In the genomic region with DNA sequence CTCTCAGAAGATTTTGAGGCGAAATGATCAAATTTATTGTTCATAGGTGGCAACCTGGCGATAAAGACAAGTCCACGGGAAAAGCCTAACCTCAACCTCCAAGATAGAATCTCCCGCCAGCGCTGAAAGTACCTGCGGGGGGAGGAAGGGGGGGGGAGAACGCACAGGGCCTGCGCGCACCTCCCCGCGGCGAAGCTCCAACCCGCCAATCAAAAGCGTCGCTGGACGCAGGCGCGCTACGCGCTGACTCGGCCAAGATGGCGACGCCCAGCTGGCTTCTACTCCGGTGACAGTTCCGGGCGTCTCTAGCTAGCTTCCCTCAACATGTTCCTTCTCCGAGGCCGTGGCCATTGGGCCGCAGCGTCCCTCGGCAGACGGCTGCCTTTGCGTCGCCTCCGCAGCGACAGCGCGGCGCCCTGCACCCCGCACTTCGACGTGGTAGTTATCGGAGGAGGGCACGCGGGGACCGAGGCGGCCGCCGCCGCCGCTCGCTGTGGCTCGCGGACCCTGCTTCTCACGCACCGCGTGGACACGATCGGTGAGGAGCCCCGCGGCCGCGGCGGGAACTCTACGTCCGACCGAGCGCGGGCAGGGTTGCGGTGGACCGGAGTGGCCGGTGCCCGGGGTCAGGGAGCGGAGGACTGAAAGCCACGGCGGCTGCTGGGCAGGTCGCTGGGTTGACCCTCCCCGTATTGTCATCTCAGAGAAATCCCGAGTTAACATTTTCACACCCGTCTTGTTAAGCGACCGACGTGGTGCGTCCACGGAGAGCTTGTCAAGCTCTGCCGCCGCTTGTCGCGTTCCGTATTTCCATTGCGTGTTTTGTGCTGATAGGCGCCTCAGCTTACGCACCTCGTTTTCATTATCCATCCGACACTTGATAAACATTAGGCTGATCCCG, we compare ENCODE assay signal across 8 mouse cellular contexts. TPM values are rescaled to one million over a fixed set of nuclear protein-coding genes. Genes with fewer than 3 reads are reported as not detected.
DNase-seq lines count a peak whose midpoint lies in the region; ATAC-seq lines count a peak whose summit lies in the region.

A gene (plus strand): TSS at position 236 of the 901 bp plus-strand sequence.
A gene (minus strand): TSS at position 814 of the 901 bp plus-strand sequence.

- WGBS in forebrain, embryonic 10.5 days = under 1% methylated on average over 96 of the region's 96 CpGs
- under 1% methylated on average over 95 of the region's 96 CpGs for WGBS in heart, embryonic 16.5 days
- under 1% methylated on average over 96 of the region's 96 CpGs for WGBS in liver, embryonic 15.5 days (ENCODE audit: insufficient replicate concordance)
- WGBS in neural tube, embryonic 12.5 days = under 1% methylated on average over 96 of the region's 96 CpGs

- H3K9me3 ChIP-seq in forebrain, embryonic 10.5 days = 0 out of 2 replicates have a peak, but pooled peaks cover 3% of the 10 kb centered on the region
- no peaks in the 10 kb centered on the region for H3K9me3 ChIP-seq in heart, embryonic 16.5 days (replicated peaks; ENCODE audit: control insufficient read depth, low read length)
- no peaks in the 10 kb centered on the region for H3K9me3 ChIP-seq in liver, embryonic 15.5 days (replicated peaks)
- no peaks in the 10 kb centered on the region for H3K9me3 ChIP-seq in neural tube, embryonic 12.5 days

- H3K36me3 ChIP-seq in forebrain, embryonic 10.5 days (replicated peaks) = peaks cover 31% of the 10 kb centered on the region
- H3K36me3 ChIP-seq in heart, embryonic 16.5 days (ENCODE audit: control insufficient read depth, insufficient read depth) = peaks cover 13% of the 10 kb centered on the region
- H3K36me3 ChIP-seq in liver, embryonic 15.5 days (replicated peaks) = peaks cover 34% of the 10 kb centered on the region
- H3K36me3 ChIP-seq in neural tube, embryonic 12.5 days = peaks cover 16% of the 10 kb centered on the region

- peak within 1 kb of the TSS; percentile 100 for H3K4me3 ChIP-seq in forebrain, embryonic 10.5 days
- H3K4me3 ChIP-seq in heart, embryonic 16.5 days (ENCODE audit: low read length) = peak within 1 kb of the TSS; percentile 99
- peak within 1 kb of the TSS; percentile 99 for H3K4me3 ChIP-seq in liver, embryonic 15.5 days (replicated peaks)
- peak within 1 kb of the TSS; percentile 95 for H3K4me3 ChIP-seq in neural tube, embryonic 12.5 days

- DNase-seq in c-Kit-negative CD71-positive TER-119-positive erythroid progenitor cells, embryonic 14.5 days (ENCODE audit: low read depth, low spot score) = peak; percentile 91
- peak; percentile 90 for DNase-seq in forebrain, embryonic 10.5 days (ENCODE audit: extremely low spot score, low spot score)
- DNase-seq in kidney, postnatal 36 days = peak; percentile 88 to 93
- DNase-seq in telencephalon, adult 2 months (ENCODE audit: low read depth, low spot score) = peak; percentile 78

- ATAC-seq in CD4-positive, CD25-positive, alpha-beta regulatory T cell, adult 4 months = peak; percentile 89
- peak; percentile 91 for ATAC-seq in heart, embryonic 16.5 days (replicated peaks; ENCODE audit: extremely low read depth, insufficient read depth, low FRiP score)
- ATAC-seq in liver, embryonic 15.5 days (ENCODE audit: insufficient read depth) = peak; percentile 89
- ATAC-seq in neural tube, embryonic 12.5 days (ENCODE audit: low FRiP score, low read depth) = peak; percentile 96

- peak within 1 kb of the TSS; percentile 93 for H3K27ac ChIP-seq in forebrain, embryonic 10.5 days
- H3K27ac ChIP-seq in heart, embryonic 16.5 days (ENCODE audit: low read length) = peak within 1 kb of the TSS; percentile 96
- H3K27ac ChIP-seq in liver, embryonic 15.5 days (replicated peaks) = peak within 1 kb of the TSS; percentile 89
- H3K27ac ChIP-seq in neural tube, embryonic 12.5 days = peak within 1 kb of the TSS; percentile 70

- H3K4me2 ChIP-seq in heart, embryonic 16.5 days (ENCODE audit: low read depth, low read length) = peak within 1 kb of the TSS; percentile 87
- H3K4me2 ChIP-seq in liver, embryonic 15.5 days = peak within 1 kb of the TSS; percentile 75
- H3K4me2 ChIP-seq in neural tube, embryonic 12.5 days (replicated peaks) = peak within 1 kb of the TSS; percentile 71

- H3K9ac ChIP-seq in heart, embryonic 16.5 days (ENCODE audit: low read length) = peak within 1 kb of the TSS; percentile 95
- peak within 1 kb of the TSS; percentile 92 for H3K9ac ChIP-seq in liver, embryonic 15.5 days
- peak within 1 kb of the TSS; percentile 90 for H3K9ac ChIP-seq in neural tube, embryonic 12.5 days

- H3K27me3 ChIP-seq in forebrain, embryonic 10.5 days (ENCODE audit: poor library complexity, severe bottlenecking) = peaks cover 43% of the 10 kb centered on the region
- peaks cover 18% of the 10 kb centered on the region for H3K27me3 ChIP-seq in heart, embryonic 16.5 days (ENCODE audit: control insufficient read depth, insufficient read depth, low read length)
- peaks cover 40% of the 10 kb centered on the region for H3K27me3 ChIP-seq in liver, embryonic 15.5 days
- H3K27me3 ChIP-seq in neural tube, embryonic 12.5 days (replicated peaks) = peaks cover 27% of the 10 kb centered on the region

- peaks cover 14% of the 10 kb centered on the region for H3K4me1 ChIP-seq in forebrain, embryonic 10.5 days
- peaks cover 7% of the 10 kb centered on the region for H3K4me1 ChIP-seq in heart, embryonic 16.5 days (ENCODE audit: control insufficient read depth, insufficient read depth, low read length)
- H3K4me1 ChIP-seq in liver, embryonic 15.5 days (replicated peaks) = peaks cover 28% of the 10 kb centered on the region
- peaks cover 9% of the 10 kb centered on the region for H3K4me1 ChIP-seq in neural tube, embryonic 12.5 days

RNA-seq across cellular contexts. Expression of the first gene that starts in this region (rescaled TPM):
- polyA plus RNA-seq in CD4-positive, CD25-positive, alpha-beta regulatory T cell, adult 4 months (2017; shearing (Covaris generic)) = 10 to 100 TPM; 15.6 to 19.1 TPM
- polyA plus RNA-seq in forebrain, embryonic 10.5 days (2016; fragmentation: Nextera tagmentation; extraction: Ambion mirVana) = 23.5 and 26.1 TPM in 2 replicates
- polyA plus RNA-seq in heart, embryonic 16.5 days (2015; fragmentation: Nextera tagmentation; extraction: Ambion mirVana) = 30.1 and 32.8 TPM in 2 replicates
- 19.6 and 19.8 TPM in 2 replicates for polyA plus RNA-seq in liver, embryonic 15.5 days (2015; fragmentation: Nextera tagmentation; extraction: Ambion mirVana)
- polyA plus RNA-seq in neural tube, embryonic 12.5 days (2016; fragmentation: Nextera tagmentation; extraction: Ambion mirVana) = 25.6 and 26.5 TPM in 2 replicates

RNA-seq across cellular contexts. Expression of the second gene that starts in this region (rescaled TPM):
- polyA plus RNA-seq in CD4-positive, CD25-positive, alpha-beta regulatory T cell, adult 4 months (2017; shearing (Covaris generic)) = under 1 TPM in 1 of 2 experiments, not detected in 1; 0.51 TPM
- polyA plus RNA-seq in forebrain, embryonic 10.5 days (2016; fragmentation: Nextera tagmentation; extraction: Ambion mirVana) = 0.58 and 0.88 TPM in 2 replicates
- polyA plus RNA-seq in heart, embryonic 16.5 days (2015; fragmentation: Nextera tagmentation; extraction: Ambion mirVana) = 0.49 and 0.50 TPM in 2 replicates
- polyA plus RNA-seq in liver, embryonic 15.5 days (2015; fragmentation: Nextera tagmentation; extraction: Ambion mirVana) = 0.45 and 0.68 TPM in 2 replicates
- polyA plus RNA-seq in neural tube, embryonic 12.5 days (2016; fragmentation: Nextera tagmentation; extraction: Ambion mirVana) = 0.78 and 1.2 TPM in 2 replicates

Comparison
In these comparisons a context has a peak if more than half of its experiments do, and no peak if none do; other contexts are left out.
1. Peak in every context shown above with its lines: DNase-seq, ATAC-seq, H3K4me3 ChIP-seq and H3K27ac ChIP-seq.